Mouse (Mus musculus) MEL (cell line): ENCODE data around the gene Parp8. TPM values are rescaled to one million over a fixed set of nuclear protein-coding genes. Genes with fewer than 3 reads are reported as not detected.

Source experiments
- DNase-seq: peaks from one replicate; pipeline ENCODE4 v3.0.0; 2011; ENCODE audit warnings: low read depth, low spot score
- H3K27ac ChIP-seq: 2 replicates; pipeline ENCODE4 v1.5.1; 2012; ENCODE audit warnings: low read depth, mild to moderate bottlenecking, control low read depth, low read length, moderate library complexity; ENCODE audit not compliant: control insufficient read depth
- H3K27me3 ChIP-seq, 2 experiments: fragments of 150-350 bp in 1 of 2; sonication (generic) in 1 of 2; 2 replicates each; pipeline ENCODE4 v1.6.1; 2012; ENCODE audit warnings: low read length in 2 of 2, mild to moderate bottlenecking in 2 of 2, improper control_type of control experiment in 1 of 2, moderate library complexity in 1 of 2; ENCODE audit not compliant: insufficient read depth in 2 of 2, control insufficient read depth in 1 of 2
- H3K36me3 ChIP-seq, 2 experiments: 2 replicates each; pipeline ENCODE4 v1.6.1; 2012 to 2014; ENCODE audit warnings: low read length in 2 of 2, improper control_type of control experiment in 1 of 2, inconsistent platforms in 1 of 2, mild to moderate bottlenecking in 1 of 2; ENCODE audit not compliant: insufficient read depth in 2 of 2, control insufficient read depth in 1 of 2
- H3K4me1 ChIP-seq, 2 experiments: fragments of 150-350 bp in 1 of 2; sonication (generic) in 1 of 2; 2 replicates each; pipeline ENCODE4 v1.6.1; 2012; ENCODE audit warnings: low read length in 2 of 2, improper control_type of control experiment in 1 of 2, mild to moderate bottlenecking in 1 of 2; ENCODE audit not compliant: insufficient read depth in 2 of 2, control insufficient read depth in 1 of 2
- H3K4me3 ChIP-seq, 2 experiments: fragments of 150-350 bp in 1 of 2; sonication (generic) in 1 of 2; 2 replicates each; pipeline ENCODE4 v1.5.1; 2012; ENCODE audit warnings: low read depth in 2 of 2, low read length in 2 of 2, mild to moderate bottlenecking in 2 of 2, moderate library complexity in 2 of 2, control low read depth in 1 of 2, improper control_type of control experiment in 1 of 2; ENCODE audit not compliant: control insufficient read depth in 1 of 2, insufficient read depth in 1 of 2
- H3K79me2 ChIP-seq: 2 replicates; pipeline ENCODE4 v1.6.1; 2012; ENCODE audit warnings: mild to moderate bottlenecking, low read length, moderate library complexity; ENCODE audit not compliant: control insufficient read depth, poor library complexity, insufficient read depth
- H3K9ac ChIP-seq: 2 replicates; pipeline ENCODE4 v1.6.1; 2012; ENCODE audit warnings: low read depth, mild to moderate bottlenecking, control low read depth, low read length, moderate library complexity; ENCODE audit not compliant: control insufficient read depth, poor library complexity, severe bottlenecking
- H3K9me3 ChIP-seq: fragments of 150-350 bp; sonication (generic); replicated peaks from 2 replicates; pipeline ENCODE4 v1.6.1; 2012; ENCODE audit warnings: mild to moderate bottlenecking, low read length, improper control_type of control experiment, moderate library complexity; ENCODE audit not compliant: insufficient read depth
- BHLHE40 ChIP-seq: IDR thresholded peaks from 2 replicates; pipeline ENCODE4 v1.6.1; 2012; ENCODE audit warnings: low read depth, mild to moderate bottlenecking, inconsistent platforms, low read length, improper control_type of control experiment, borderline replicate concordance
- E2F4 ChIP-seq: IDR thresholded peaks from 2 replicates; pipeline ENCODE4 v1.6.1; 2011; ENCODE audit warnings: low read depth, low read length, improper control_type of control experiment, borderline replicate concordance
- EP300 ChIP-seq, 2 experiments: IDR thresholded peaks; 2 replicates each; pipeline ENCODE4 v1.6.1; 2011; ENCODE audit warnings: improper control_type of control experiment in 2 of 2, low read length in 2 of 2, low read depth in 1 of 2, mild to moderate bottlenecking in 1 of 2
- ETS1 ChIP-seq: IDR thresholded peaks from 2 replicates; pipeline ENCODE4 v1.6.1; 2012; ENCODE audit warnings: low read depth, mild to moderate bottlenecking, inconsistent platforms, low read length, improper control_type of control experiment, moderate library complexity
- GABPA ChIP-seq: IDR thresholded peaks from 2 replicates; pipeline ENCODE4 v1.6.1; 2012; ENCODE audit warnings: low read depth, mild to moderate bottlenecking, inconsistent platforms, low read length, improper control_type of control experiment, moderate library complexity
- HCFC1 ChIP-seq: IDR thresholded peaks from 2 replicates; pipeline ENCODE4 v1.6.1; 2012; ENCODE audit warnings: low read depth, mild to moderate bottlenecking, inconsistent platforms, low read length, improper control_type of control experiment, moderate library complexity
- KAT2A ChIP-seq: conservative IDR thresholded peaks from 2 replicates; pipeline ENCODE4 v1.6.1; 2012; ENCODE audit warnings: low read depth, low read length, improper control_type of control experiment, inconsistent platforms
- MAX ChIP-seq: IDR thresholded peaks from 2 replicates; pipeline ENCODE4 v1.6.1; 2011; ENCODE audit warnings: low read length, improper control_type of control experiment
- MEF2A ChIP-seq: IDR thresholded peaks from 2 replicates; pipeline ENCODE4 v1.6.1; 2014; ENCODE audit warnings: low read depth, mild to moderate bottlenecking, inconsistent platforms, low read length, improper control_type of control experiment; ENCODE audit not compliant: poor library complexity, insufficient replicate concordance, severe bottlenecking; ENCODE audit errors: extremely low read depth
- MYB ChIP-seq: IDR thresholded peaks from 2 replicates; pipeline ENCODE4 v1.6.1; 2011; ENCODE audit warnings: mild to moderate bottlenecking, low read depth, low read length, improper control_type of control experiment
- MYC ChIP-seq: IDR thresholded peaks from 2 replicates; pipeline ENCODE4 v1.6.1; 2011; ENCODE audit warnings: low read depth, mild to moderate bottlenecking, low read length, improper control_type of control experiment, moderate library complexity
- NELFE ChIP-seq: IDR thresholded peaks from 2 replicates; pipeline ENCODE4 v1.6.1; 2011; ENCODE audit warnings: low read depth, low read length, improper control_type of control experiment
- NRF1 ChIP-seq: IDR thresholded peaks from 2 replicates; pipeline ENCODE4 v1.6.1; 2014; ENCODE audit warnings: low read depth, mild to moderate bottlenecking, inconsistent platforms, low read length, improper control_type of control experiment, moderate library complexity; ENCODE audit not compliant: poor library complexity, insufficient read depth, severe bottlenecking
- POLR2A ChIP-seq, 2 experiments: IDR thresholded peaks; 2 replicates each; pipeline ENCODE4 v1.6.1; 2011 to 2012; ENCODE audit warnings: low read length in 2 of 2, mild to moderate bottlenecking in 2 of 2, control low read depth in 1 of 2, improper control_type of control experiment in 1 of 2, low read depth in 1 of 2, moderate library complexity in 1 of 2; ENCODE audit not compliant: control insufficient read depth in 1 of 2, insufficient read depth in 1 of 2, poor library complexity in 1 of 2
- POLR2AphosphoS2 ChIP-seq: IDR thresholded peaks from 2 replicates; pipeline ENCODE4 v1.6.1; 2011; ENCODE audit warnings: low read length, improper control_type of control experiment
- POLR2AphosphoS5 ChIP-seq: IDR thresholded peaks from 2 replicates; pipeline ENCODE4 v1.6.1; 2012; ENCODE audit warnings: low read depth, borderline replicate concordance, mild to moderate bottlenecking, inconsistent platforms, low read length, moderate library complexity, mixed read lengths
- RAD21 ChIP-seq: IDR thresholded peaks from 2 replicates; pipeline ENCODE4 v1.6.1; 2011; ENCODE audit warnings: mild to moderate bottlenecking, low read depth, low read length, improper control_type of control experiment
- RCOR1 ChIP-seq: IDR thresholded peaks from 2 replicates; pipeline ENCODE4 v1.6.1; 2012; ENCODE audit warnings: low read depth, mild to moderate bottlenecking, inconsistent platforms, low read length, improper control_type of control experiment
- SMC3 ChIP-seq: IDR thresholded peaks from 2 replicates; pipeline ENCODE4 v1.6.1; 2011; ENCODE audit warnings: low read depth, low read length, improper control_type of control experiment
- TBP ChIP-seq: IDR thresholded peaks from 2 replicates; pipeline ENCODE4 v1.8.0; 2011; ENCODE audit warnings: low read depth, low read length, improper control_type of control experiment
- UBTF ChIP-seq: IDR thresholded peaks from 2 replicates; pipeline ENCODE4 v1.6.1; 2012; ENCODE audit warnings: low read depth, mild to moderate bottlenecking, inconsistent platforms, low read length, improper control_type of control experiment, moderate library complexity, borderline replicate concordance; ENCODE audit not compliant: insufficient read depth
- USF2 ChIP-seq, 2 experiments: IDR thresholded peaks; 2 replicates each; pipeline ENCODE4 v1.6.1; 2011 to 2012; ENCODE audit warnings: improper control_type of control experiment in 2 of 2, low read length in 2 of 2, borderline replicate concordance in 1 of 2, inconsistent platforms in 1 of 2, low read depth in 1 of 2, mild to moderate bottlenecking in 1 of 2; ENCODE audit not compliant: insufficient read depth in 1 of 2
- ZMIZ1 ChIP-seq: IDR thresholded peaks from 2 replicates; pipeline ENCODE4 v1.6.1; 2012; ENCODE audit warnings: low read depth, mild to moderate bottlenecking, inconsistent platforms, low read length, improper control_type of control experiment, moderate library complexity
- ZNF384 ChIP-seq: IDR thresholded peaks from 2 replicates; pipeline ENCODE4 v1.6.1; 2012; ENCODE audit warnings: low read depth, mild to moderate bottlenecking, inconsistent platforms, low read length, improper control_type of control experiment
- polyA plus RNA-seq, 2 experiments: library from polyadenylated mRNA; stranded (reverse) in 1 of 2; unstranded in 1 of 2; fragments of >175 nt in 1 of 2; fragments of >200 nt in 1 of 2; gene quantifications; 2 replicates each; pipeline versions ENCODE4 v1.2.1 to v1.2.4; 2012; ENCODE audit warnings: low replicate concordance in 2 of 2, low read depth in 1 of 2; ENCODE audit not compliant: insufficient read length in 2 of 2, insufficient read depth in 1 of 2, missing spikeins in 1 of 2
- total RNA-seq: library from RNA; depleted of rRNA; stranded (reverse); fragments of 300-350 nt; gene quantifications from 2 replicates; pipeline ENCODE4 v1.2.3, GENCODE M21; 2012

Gene Parp8
- total and polyA plus RNA-seq, 3 experiments = not detected

- no peak overlapping the region for H3K9ac ChIP-seq
- DNase-seq = no peak
- no peak overlapping the region for H3K27ac ChIP-seq
- no peak overlapping the region for H3K4me3 ChIP-seq
- H3K9me3 ChIP-seq = no peaks in the 10 kb centered on the region
- no peaks in the 10 kb centered on the region for H3K27me3 ChIP-seq
- no peaks in the 10 kb centered on the region for H3K79me2 ChIP-seq
- TF ChIP-seq UBTF (no peak), SMC3 (no peak), BHLHE40 (no peak), NRF1 (no peak), POLR2AphosphoS5 (no peak), USF2 (IDR thresholded peaks at IDR 0.05; ENCODE audit: borderline replicate concordance in 1 of 2, insufficient read depth in 1 of 2, low read depth in 1 of 2, low read length in 2 of 2) (no peak)
- no peaks in the 10 kb centered on the region; a peak in 2 of 4 replicates for H3K36me3 ChIP-seq
- peaks cover 3 to 4% of the 10 kb centered on the region in 2 experiments; a peak in 2 of 4 replicates for H3K4me1 ChIP-seq
Observed at GRCm38 (mm10) chr13:117035121-117035520, 9.8 kb upstream of the Parp8 start.

- DNase-seq = no peak
- Histone ChIP-seq H3K9me3 (no peaks in the 10 kb centered on the region), H3K36me3 (no peaks in the 10 kb centered on the region; a peak in 2 of 4 replicates), H3K27ac (no peak overlapping the region; the same call in 1 of the 2 replicates), H3K9ac (no peak overlapping the region), H3K4me1 (peaks cover 3 to 4% of the 10 kb centered on the region in 2 experiments; a peak in 2 of 4 replicates), H3K4me3 (no peak overlapping the region), H3K79me2 (no peaks in the 10 kb centered on the region), H3K27me3 (no peaks in the 10 kb centered on the region)
- TF ChIP-seq POLR2A (IDR thresholded peaks at IDR 0.05; ENCODE audit: control insufficient read depth in 1 of 2, insufficient read depth in 1 of 2, low read depth in 1 of 2, low read length in 2 of 2, poor library complexity in 1 of 2) (no peak), MEF2A (no peak), POLR2AphosphoS2 (no peak), EP300 (IDR thresholded peaks at IDR 0.05; ENCODE audit: low read depth in 1 of 2, low read length in 2 of 2) (no peak), KAT2A (no peak), MYB (no peak), POLR2AphosphoS5 (no peak), RAD21 (no peak), MYC (no peak), HCFC1 (no peak), NELFE (no peak), MAX (no peak), ZMIZ1 (no peak), ETS1 (no peak), RCOR1 (no peak), E2F4 (no peak), GABPA (no peak), BHLHE40 (no peak), TBP (no peak), ZNF384 (no peak)
Observed at GRCm38 (mm10) chr13:117034676-117035075, 9.3 kb upstream of the Parp8 start.
